Mouse (Mus musculus) right cerebral cortex, adult 18-20 months (tissue): ENCODE results near the gene Cept1.
"Not testable (repeated sequence)": the region's sequence is repeated elsewhere in the genome, so short reads cannot be mapped to it uniquely, and the experiment has no call there.

Experiments
- DNase-seq: peaks from one replicate; pipeline ENCODE4 v3.0.0; 2022; ENCODE audit warnings: mixed read lengths

Gene Cept1

DNA sequence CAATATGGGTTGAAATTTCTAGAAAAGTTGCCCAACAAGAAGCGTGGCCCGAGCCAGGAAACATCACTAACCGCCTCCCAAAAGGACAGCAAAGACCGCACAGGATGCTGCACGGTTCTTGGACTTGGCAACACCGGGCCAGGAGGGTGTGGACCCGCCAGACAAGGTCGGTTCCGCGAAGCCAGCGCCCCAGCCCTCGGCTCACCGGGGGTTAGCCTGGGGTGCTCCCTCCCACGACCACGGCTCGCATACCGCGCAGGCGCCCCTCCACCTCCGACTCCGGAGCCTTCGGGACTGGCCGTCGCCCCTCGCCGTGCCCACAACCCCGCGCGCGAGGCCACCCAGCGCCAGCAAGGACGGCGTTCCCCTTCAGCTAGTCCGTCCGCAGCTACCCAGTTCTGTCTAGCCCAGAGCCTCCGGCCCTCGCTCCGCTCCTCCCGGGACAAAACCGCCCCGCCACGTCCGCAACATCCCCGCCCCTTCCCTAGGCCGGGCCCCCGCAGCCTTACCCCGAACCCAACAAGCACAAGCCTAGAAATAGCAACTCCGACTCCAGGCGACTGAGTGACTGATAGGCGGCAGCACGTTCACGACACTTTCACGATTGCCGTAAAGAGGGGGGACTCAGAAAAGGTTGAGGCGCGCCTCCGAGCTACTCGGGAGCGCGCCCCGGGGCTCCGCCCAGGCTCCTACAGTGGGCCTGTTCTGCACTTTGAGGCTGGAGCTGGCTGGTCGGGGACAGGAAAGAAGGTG, at the start of gene Cept1, which contains the start of gene Dram2:
Gene Cept1, minus strand, starts transcription at position 632 of the 753 bp plus-strand sequence.
Gene Dram2, plus strand, starts transcription at position 628 of the 753 bp plus-strand sequence.
- DNase-seq: peak; percentile 93

DNA sequence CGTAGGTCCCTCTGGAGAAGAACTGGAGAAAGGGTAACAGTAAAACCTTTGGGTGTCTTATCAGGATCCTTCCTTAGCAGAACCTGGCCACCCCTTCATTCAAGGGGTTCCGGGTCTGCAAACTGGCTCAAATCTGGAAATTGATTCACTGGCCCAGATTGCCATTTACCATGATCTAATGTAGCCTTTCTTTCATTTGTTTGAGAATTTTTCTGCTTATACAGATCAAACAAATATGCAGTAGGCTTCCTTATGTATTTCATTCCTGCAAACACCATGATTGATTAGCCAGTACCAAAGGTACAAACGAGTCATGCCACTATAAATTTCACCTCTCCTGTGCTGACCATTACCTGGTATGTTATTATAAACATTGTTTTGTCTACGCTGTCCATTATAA, 46.0 kb upstream of the Cept1 start:
- not testable (repeated sequence) for DNase-seq

DNA sequence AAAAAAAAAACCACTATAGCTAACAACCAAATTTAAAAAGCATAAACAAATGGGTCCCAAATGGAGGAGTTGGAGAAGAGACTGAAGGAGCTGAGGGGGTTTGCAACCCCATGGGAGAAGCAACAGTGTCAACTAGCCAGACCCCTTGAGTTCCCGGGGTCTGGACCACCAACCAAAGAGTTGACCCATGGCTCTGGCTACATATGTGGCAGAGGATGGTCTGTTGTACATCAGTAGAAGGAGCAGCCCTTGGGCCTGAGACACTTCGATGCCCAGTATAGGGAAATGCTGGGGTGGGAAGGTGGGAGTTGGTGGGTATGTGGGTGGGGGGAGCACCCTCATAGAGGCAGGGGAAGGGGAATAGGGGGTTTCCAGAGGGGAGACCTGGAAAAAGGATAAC, 31.7 kb upstream of the Cept1 start:
- no peak for DNase-seq

DNA sequence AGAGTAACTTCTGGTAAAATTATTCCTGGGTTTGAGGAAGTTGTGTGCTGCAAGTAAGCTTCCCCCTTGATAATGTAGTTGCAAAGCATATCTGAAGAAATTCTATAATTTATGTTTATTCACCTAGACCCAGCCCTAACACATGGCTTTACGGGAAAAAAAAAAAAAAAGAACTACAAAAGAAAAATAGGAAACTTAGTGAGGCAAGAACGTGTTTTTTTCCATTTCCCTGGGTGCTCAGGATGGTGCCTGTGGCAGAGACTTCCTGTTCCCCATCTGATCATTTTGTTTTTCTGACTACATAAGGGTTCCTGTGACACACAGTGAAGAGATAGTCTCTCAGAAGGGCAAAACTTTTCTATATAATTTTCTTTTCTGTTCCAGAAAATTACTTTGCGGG, 25.6 kb upstream of the Cept1 start:
- DNase-seq: no peak

DNA sequence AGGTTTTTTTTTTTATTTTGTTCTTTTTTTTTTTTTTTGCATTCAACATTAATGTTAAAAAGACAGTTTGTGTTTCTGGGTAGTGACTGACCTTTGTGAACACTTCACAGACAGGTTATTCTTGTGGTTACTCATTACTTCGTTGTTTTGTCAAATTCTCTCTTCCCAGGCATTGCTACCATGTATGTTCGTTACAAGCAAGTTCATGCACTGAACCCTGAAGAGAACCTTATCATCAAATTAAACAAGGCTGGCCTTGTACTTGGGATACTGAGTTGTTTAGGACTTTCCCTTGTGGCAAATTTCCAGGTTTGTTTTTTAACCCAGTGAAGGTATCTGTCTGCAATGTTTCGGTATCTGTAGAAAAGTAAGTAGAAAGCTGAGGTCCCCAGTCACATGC, 18.3 kb upstream of the Cept1 start:
- no peak for DNase-seq

DNA sequence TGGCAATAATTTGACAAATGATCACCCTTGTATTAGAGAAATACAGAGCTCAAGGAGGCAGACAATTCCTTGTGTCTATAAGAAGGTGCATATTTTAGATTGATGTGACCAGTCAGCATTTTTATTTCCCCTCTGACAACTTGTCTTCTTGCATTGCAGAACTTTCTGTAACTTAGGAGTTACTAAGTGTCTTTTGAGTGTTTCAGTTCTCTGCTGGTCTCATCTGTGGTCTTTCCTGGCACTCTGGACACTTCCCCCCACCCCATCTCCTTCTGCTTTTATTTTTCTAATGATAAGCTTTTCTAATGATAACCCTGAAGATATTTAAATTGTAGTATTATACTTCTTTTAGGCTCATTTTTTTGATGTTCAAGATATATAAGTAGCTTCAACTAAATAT, 10.7 kb upstream of the Cept1 start:
- no peak for DNase-seq

DNA sequence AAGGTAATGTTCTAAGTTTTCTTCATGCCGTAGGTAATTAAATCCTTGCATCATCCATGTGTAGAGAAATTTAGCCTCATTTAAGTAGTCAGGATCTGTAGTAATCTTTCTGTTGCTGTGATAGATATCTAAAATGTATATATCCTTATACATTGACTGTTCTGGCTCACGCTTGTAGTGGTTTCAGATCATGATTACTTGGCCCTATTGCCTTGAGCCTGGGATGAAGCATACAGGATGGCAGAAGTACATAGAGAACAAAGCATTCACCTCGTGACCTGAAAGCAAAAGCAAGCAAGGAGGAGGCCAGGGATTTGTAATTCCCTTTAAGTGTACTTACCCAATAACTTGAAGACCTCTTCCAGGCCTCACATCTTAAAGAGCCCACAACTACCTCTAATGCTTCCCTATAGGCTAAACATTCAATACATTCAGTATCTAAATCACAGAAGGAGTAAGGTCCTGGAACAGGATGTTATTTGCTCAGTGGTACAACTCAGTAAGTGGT, 8.2 kb upstream of the Cept1 start:
- no peak for DNase-seq

DNA sequence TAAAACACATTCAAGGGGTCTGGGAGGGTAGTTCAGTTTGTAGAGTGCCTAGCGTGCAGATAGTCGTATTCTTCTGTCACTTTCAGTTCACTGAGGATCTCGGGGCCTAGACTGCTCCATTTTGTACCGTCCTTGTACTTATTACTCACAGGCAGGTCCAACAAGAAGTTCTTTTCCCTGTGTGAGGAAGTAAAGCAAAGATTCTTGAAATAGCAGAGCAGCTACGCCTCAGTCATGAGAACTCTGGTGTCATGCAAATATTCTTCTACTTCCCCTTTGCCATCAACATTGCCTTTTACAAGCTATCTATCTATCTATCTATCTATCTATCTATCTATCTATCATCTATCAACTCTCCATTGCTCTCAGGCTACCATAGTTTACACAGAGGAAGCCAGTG, 5.8 kb upstream of the Cept1 start:
- DNase-seq: no peak

DNA sequence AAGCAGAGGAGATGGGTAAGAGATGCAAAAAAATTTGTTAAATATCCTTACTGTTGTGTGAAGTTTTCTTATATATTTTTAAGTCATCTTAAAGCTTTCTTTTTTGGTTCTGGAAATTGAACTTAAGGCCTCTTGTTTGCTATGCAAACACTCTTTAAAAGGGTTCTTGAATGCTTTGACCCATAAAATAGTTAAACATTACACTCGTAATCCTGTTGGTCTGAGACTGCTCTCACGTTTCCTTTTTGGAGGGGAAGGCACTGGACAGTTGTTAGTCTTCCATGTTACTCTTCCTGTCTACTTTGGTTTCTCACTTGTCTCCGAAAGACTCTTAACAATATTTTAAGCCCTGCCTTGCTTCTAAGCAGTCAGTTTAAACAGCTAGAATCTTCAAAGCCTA, 1.4 kb upstream of the Cept1 start:
- no peak for DNase-seq

DNA sequence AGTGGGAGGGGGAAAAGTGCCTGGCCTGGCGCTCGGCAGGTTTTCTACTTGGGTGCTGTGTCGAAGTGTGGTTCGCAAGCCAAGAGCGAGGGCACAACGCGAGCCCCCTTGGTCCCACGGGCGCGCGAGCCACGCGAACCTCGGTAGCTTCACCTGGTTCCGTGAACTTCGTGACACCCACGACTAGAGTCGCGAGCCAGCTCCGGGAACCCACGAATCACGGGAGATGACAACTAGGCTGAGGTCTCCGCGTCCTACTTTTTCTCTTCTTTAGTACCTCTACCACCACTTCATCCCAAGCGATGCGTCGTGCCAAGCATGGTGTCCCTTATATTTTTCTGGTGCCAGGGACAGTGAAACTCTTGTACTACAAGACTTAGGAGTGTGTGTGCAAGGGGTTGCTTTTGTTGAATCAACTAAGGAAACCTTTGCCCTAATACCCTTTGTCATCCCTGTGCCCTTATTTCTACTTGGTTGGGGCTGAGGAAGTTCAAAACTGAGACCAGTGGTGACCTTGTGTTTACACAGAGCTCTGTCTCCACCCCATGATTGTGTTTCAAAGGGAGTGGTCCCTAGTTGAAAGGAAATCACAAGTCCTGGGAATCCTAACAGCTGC, 430 bp upstream of the Cept1 start:
- DNase-seq: no peak

DNA sequence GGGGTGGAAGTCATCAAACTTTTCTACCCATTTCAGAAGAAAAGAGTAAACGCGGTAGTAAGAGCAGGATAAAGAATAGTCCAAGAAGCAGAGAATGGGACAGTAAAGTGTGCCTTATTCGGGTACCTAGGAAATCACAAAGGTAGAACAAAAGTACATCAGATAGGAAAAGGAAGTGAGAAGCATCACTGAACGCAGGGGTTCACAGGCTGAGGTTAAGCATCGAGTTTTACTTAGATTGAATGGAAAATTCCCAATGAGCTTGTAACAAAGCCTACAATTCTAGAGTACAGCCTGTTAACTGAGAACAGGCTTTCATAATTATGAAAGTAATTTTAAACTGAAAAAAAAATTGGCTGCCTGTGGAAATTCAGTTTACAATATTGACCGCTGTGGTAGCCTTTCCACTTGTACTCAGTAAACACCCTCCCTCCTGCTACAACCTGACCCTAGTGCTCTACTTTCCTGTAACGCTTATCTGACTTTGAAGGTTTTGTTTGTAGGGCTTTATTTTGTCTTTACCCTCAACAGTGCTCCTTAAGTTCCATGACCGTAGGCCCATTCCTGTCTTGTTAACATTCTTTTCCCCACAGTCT, 2.8 kb downstream of the Cept1 start:
- DNase-seq: no peak

DNA sequence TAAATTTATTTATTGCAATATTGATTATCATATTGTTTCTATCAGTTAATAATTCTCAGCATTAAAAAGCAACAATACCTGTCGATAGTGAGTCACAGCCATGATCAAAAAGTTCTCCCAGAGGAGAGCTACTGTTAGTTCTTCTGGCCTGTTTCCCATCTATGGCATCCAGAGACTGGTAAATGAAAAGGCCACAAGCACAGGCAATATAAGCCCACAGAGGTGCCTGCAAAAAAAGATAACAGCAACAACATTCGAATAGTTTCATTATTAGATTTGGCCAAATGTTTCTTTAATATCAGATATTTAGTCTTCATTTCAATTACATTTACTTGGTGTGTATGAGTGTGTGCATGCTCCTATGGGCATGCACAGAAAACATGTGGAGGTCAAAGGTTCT, 14.3 kb downstream of the Cept1 start:
- DNase-seq: no peak

DNA sequence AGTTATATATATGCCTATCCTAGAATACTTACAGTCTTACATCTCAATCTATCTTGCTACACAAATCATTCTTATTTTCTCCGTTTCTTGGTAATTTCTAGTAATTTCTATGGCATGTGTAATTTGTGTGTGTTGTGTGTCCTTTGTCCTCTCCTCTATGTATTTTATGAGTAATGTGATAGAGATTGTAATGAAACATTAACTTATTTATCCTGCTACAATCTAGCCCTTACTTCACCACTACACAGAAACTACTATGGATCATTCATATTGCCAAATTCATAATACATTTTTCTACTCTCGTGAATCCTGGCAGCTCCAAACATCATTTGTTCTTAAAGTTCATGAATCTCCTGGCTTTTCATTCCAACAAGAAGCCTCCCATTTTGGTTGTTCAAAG, 19.6 kb downstream of the Cept1 start:
- DNase-seq: no peak

DNA sequence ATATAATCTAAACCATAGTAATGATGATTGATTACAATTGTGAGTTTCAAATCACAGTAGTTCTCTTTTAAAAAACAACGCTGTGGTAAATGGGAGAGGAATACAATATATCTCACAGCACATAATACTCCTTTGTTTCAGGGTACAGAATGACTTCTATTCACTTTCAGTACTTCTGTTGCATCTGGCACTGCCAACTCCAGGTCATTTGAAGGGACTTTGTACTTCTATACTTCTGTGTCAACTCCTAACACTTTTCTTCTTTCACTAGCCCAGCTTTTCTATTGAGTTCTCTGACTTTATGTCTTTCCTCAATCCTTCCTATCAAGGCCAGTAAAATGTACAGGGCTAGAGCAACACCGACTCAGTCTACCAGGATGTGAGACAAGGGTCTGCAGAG, 21.2 kb downstream of the Cept1 start:
- no peak for DNase-seq

DNA sequence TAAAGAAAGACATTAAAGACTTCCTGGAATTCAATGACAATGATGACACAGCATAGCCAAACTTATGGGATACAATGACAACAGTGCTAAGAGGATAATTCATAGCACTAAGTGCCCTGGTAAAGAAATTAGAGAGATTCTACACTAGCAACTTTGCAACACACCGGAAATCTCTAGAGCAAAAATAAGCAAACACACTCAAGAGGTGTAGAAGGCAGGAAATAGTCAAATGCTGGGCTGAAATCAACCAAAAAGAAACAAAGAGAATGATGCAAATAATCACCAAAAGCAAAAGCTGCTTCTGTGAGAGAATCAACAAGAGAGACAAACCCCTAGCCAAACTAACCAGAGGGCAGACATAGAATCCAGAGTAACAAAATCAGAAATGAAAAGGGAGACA, 24.9 kb downstream of the Cept1 start:
- DNase-seq: no peak

DNA sequence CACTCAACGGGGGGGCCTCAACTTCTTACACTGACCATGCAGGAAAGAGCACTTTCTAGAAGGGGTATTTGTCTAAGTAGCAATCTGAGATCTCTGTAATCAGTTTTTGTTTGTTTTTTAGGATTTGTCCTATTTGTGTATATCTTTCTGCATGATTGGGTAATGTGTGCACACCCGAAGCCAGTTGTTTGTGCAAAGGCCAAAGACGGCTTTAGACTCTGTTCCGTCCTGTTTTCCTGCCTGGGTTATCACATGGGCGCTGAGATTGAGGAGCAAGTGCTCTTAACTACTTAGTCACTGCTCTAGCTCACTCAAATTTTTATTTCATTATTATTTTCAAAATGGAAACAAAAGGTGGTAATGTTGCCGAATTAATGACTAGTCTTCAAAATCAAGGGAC, 32.6 kb downstream of the Cept1 start:
- no peak for DNase-seq

DNA sequence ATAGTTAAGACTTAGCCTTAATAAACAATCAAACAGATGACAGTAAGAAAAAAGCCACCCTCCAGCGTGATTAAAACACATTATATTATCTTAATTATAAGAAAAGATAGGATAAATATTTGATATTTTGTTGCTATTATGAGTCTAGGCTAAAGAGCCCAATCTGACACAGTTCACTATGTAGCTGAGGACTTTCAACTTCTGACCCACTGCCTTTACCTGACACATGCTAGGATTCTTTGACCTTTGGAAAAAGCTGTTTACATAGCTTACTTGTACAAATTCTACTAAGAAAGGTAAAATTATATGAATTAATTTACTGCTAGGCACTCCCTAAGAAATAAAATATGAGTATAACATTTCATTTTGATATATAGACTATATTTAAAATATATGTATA, 36.9 kb downstream of the Cept1 start:
- no peak for DNase-seq

DNA sequence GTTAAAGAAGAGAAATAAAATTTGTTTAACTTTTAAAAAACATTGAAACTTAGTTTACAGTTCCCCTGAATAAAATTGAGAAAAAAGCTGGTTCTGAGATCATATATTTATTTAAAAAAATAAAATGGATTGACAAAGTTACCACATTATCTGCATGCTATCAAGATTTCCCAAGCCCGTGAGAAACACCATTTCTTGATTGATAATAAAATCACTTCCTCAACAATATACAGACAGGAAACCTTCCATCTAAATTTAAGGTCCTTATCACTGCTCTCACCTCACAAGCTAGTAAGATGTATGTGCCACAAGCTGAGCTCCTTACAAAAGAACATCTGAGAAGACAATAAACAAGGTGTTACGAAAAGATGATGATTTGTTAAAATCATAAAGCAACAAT, 44.7 kb downstream of the Cept1 start:
- no peak for DNase-seq

DNA sequence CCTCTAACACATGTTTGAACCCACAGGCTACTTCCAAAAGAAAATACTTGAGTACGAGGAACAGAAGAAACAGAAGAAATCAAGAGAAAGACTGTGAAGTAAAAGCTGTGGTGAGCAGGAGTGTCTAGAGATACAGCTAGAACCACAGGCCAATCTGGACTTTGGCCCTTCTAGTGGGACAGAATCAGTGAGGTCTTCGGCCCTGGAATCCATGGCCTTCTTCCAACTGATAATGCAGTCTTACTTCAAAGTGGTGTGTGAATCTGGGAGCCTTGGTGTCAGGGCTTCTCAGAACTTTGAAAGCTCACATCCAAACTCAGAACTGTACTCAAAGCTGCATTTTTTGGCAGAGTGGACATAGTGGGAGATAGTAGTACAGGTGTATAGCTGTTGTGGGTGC, 47.1 kb downstream of the Cept1 start:
- no peak for DNase-seq

DNA sequence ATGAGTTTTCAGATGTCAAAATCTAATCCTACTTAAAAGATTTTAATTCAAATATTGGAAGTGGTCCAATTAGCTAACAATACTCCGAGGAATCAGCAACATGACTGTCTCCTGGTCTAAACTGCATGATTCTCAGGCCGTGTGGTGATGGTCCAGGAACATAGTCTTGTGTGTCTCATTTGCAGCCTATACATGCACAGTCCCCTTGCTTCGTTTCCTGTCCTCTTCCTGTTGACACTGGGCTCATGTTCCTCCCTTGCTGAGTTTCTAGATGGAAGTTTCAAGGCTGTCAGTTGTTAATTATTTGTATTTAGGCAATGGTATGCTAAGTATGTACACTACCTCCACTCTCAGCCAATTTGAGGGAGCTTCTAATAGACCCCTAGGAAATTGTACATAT, 50.6 kb downstream of the Cept1 start:
- no peak for DNase-seq

DNA sequence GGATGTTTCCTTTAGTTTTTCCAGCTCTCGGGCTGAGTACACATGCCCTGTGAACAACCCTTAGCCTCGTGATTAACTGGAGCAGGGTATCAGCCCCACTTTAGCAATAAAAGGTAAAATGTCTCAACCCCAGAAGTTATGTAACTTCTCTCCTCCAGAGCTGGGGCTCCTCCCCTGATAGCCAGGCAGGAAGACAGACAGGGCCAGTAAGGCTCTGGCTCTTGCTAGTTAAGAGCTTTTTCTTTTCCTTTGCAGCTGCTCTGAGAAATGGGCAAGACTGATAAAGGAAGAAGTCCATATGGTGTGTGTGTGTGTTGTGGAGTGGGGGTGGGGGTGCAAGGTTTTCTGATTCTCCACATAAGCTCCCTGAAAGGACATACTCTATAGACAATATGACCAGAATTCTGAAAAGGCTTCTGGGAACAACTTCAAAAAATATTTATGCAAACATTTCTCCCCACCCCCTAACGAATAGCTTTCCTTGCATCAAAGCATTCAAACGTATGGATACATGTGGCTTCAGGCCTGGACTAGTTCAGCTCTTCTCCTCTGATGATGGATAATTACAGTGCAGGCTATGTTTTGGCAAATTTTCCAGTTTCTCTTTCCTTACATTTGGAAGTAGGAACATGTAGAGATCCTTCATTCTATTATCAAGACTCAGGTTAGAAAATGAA, 51.4 kb downstream of the Cept1 start:
- DNase-seq: peak; percentile 25

DNA sequence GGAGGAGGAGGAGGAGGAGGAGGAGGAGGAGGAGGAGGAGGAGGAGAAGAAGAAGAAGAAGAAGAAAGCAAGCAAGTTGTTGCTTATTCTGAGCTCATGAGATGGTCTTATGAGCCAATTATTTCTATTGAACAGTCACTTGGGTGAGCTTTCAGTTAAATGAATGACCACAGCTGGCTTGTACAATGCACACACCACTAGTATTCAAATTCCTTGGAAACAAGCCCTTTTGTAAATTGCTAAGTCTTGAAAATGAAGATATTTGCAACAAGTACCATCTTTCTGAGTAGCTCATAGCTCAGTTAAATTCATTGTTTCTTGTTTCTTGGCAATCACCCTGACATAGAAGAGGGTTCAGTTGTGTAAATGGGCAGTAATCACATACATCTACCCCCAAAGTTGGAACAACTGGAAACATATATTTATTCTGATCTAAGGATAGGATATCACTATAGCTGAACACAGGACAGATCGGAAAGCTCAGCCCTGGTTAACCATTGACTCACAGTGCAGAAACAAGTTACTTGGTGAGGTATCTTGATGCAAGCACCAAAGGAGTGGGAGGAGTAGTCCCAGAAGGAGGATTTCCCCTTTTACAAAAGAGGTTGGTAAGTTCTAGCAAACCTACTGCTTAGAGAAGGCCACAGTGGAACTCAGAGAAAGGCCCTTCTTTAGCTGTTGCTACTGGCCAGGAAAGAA, 52.1 kb downstream of the Cept1 start:
- no peak for DNase-seq

DNA sequence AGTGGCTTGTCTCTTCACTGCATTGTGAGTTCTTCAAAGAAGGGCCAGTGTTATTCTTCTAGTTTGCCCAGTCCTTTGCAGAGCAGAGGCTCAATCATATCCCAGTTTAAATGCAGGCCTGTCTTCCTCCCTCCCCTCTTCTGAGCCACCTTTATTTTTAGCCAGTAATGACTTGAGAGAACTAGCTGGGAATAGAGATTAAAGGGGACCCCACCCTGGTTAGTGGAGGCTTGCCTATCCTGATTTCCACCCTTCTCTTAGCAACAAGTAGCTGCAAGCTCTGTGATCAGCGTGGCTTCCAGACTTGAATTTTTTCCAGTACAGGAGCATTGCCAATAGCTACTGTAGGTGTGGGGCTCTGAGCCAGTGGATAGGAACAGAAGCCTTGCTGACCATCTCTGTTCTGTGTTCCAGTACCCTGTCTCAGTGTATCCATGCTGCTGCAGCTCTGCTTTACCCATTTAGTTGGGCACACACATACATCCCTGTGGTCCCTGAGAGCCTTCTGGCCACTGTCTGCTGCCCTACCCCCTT, 53.1 kb downstream of the Cept1 start:
- no peak for DNase-seq
